Mouse (Mus musculus) liver, postnatal 0 days (tissue): ENCODE measurements around the gene Hes3. TPM values are rescaled to one million over a fixed set of nuclear protein-coding genes. Genes with fewer than 3 reads are reported as not detected.

Source experiments
- ATAC-seq: fragments of 200-750 bp; cut with Nextera tagmentation; 2 replicates; pipeline ENCODE4 v1.8.0; 2017; ENCODE audit warnings: mild to moderate bottlenecking, moderate library complexity
- DNase-seq: peaks from one replicate; pipeline ENCODE4 v3.0.0-alpha.2; 2016
- H3K27ac ChIP-seq: fragments of 300-500 bp; sonication (generic); 2 replicates; pipeline ENCODE4 v1.5.1; 2014; ENCODE audit warnings: antibody characterized with exemption, moderate library complexity, mild to moderate bottlenecking, low read depth
- H3K27me3 ChIP-seq: fragments of 300-500 bp; sonication (generic); 2 replicates; pipeline ENCODE4 v1.6.1; 2014; ENCODE audit warnings: low read length, control low read depth, mixed read lengths; ENCODE audit not compliant: insufficient read depth
- H3K36me3 ChIP-seq: fragments of 300-500 bp; sonication (generic); replicated peaks from 2 replicates; pipeline ENCODE4 v1.6.1; 2014; ENCODE audit warnings: mild to moderate bottlenecking, control low read depth, low read length, moderate library complexity, mixed read lengths; ENCODE audit not compliant: insufficient read depth
- H3K4me1 ChIP-seq: fragments of 300-500 bp; sonication (generic); 2 replicates; pipeline ENCODE4 v1.6.1; 2014; ENCODE audit warnings: antibody characterized with exemption, mild to moderate bottlenecking, control low read depth; ENCODE audit not compliant: insufficient read depth
- H3K4me2 ChIP-seq: fragments of 300-500 bp; sonication (generic); 2 replicates; pipeline ENCODE4 v1.6.1; 2014; ENCODE audit warnings: low read depth, mild to moderate bottlenecking, low read length, moderate library complexity, mixed read lengths
- H3K4me3 ChIP-seq: fragments of 300-500 bp; sonication (generic); 2 replicates; pipeline ENCODE4 v1.5.1; 2014; ENCODE audit warnings: low read depth, low read length
- H3K9ac ChIP-seq: fragments of 300-500 bp; sonication (generic); replicated peaks from 2 replicates; pipeline ENCODE4 v1.6.1; 2014; ENCODE audit warnings: mild to moderate bottlenecking, moderate library complexity
- H3K9me3 ChIP-seq: fragments of 300-500 bp; sonication (generic); 2 replicates; pipeline ENCODE4 v1.6.1; 2016; ENCODE audit warnings: mild to moderate bottlenecking, control low read depth, low read length, mixed read lengths
- CTCF ChIP-seq: sonication (generic); IDR thresholded peaks from 2 replicates; pipeline ENCODE4 v1.5.1; 2016; ENCODE audit warnings: antibody characterized with exemption, low read depth
- EP300 ChIP-seq: IDR thresholded peaks from 2 replicates; pipeline ENCODE4 v1.6.1; 2016; ENCODE audit warnings: antibody characterized with exemption, low read depth, mild to moderate bottlenecking
- WGBS: fragments of 180-500 bp; shearing (Covaris S2); extraction: QIAGEN DNeasy Blood & Tissue Kit; methylation state at CpG from one replicate; pipeline ENCODE4 v1.1.7; 2014; ENCODE audit not compliant: insufficient replicate concordance; 5-methylcytosine and 5-hydroxymethylcytosine counted together
- polyA plus RNA-seq: library from polyadenylated mRNA; unstranded; fragments of >200 nt; fragmentation: Nextera tagmentation; extraction: Ambion mirVana; gene quantifications from 2 replicates; pipeline ENCODE4 v1.2.1, GENCODE M21; 2015

Hes3 gene
- polyA plus RNA-seq, 1 experiment from 2014 or later = not detected

DNA sequence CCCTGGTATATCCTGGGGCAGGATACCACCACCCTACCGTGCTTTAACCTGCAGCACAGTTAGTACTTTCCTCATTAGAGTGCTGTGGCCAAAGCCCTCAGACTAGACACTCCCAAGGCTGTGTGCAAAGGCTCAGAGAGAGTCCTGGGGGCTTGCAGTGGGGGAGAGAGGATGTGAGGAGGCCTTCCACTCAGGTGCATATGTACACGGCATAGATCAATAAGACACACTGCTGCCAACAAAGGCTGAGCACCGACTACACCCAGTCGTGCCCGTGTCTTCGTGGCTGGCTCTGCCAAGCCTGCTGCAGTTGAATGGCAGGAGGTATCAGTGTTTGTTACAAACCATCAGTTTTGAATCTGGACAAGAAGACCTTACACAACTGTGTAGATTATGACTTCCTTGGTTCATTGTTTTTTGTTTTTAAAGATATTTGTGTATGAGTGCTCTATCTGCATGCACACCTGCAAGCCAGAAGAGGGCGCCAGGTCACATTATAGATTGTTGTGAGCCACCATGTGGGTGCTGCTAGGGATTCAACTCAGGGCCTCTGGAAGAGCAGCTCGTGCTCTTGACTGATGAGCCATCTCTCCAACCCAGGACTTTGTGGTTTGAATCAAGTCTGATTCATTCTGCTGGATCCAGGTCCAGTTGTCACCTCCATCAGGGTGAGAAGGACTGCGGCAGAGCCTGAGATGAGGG lies 26.4 kb downstream of the Hes3 start:
- Histone ChIP-seq H3K9me3 (no peaks in the 10 kb centered on the region), H3K4me1 (peaks cover 10% of the 10 kb centered on the region; the same call in 1 of the 2 replicates), H3K4me3 (no peak overlapping the region), H3K9ac (no peak overlapping the region), H3K36me3 (0 out of 2 replicates have a peak, but pooled peaks cover under 1% of the 10 kb centered on the region), H3K27ac (no peak overlapping the region), H3K4me2 (no peak overlapping the region), H3K27me3 (no peaks in the 10 kb centered on the region)
- TF ChIP-seq EP300 = no peak
- TF ChIP-seq CTCF = peak; percentile 59
- 83% methylated on average over 9 of the region's 9 CpGs for WGBS
- ATAC-seq (no peak), DNase-seq (no peak)

DNA sequence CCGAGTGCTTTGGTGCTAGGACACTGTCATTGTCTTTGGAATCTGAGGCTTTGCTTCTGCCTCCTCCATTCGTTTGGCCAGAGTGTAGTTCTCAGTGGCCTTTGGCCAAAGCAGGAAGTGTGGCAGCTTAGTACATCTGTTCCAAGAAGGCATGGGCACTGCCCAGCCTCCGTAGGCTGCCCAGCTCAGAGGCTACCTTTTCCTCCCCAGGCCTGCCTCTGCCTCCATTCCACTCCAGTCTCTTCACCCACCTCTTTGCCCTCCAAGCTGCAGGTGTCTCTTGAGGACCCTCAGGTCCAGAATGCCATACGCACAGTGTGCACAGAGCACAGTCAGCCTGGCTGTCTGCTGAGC lies 27.3 kb downstream of the Hes3 start:
- WGBS = 61% methylated on average over 4 of the region's 4 CpGs
- ATAC-seq = no peak
- H3K9ac ChIP-seq = peak overlapping the region; percentile 6; the same call in 1 of the 2 replicates

DNA sequence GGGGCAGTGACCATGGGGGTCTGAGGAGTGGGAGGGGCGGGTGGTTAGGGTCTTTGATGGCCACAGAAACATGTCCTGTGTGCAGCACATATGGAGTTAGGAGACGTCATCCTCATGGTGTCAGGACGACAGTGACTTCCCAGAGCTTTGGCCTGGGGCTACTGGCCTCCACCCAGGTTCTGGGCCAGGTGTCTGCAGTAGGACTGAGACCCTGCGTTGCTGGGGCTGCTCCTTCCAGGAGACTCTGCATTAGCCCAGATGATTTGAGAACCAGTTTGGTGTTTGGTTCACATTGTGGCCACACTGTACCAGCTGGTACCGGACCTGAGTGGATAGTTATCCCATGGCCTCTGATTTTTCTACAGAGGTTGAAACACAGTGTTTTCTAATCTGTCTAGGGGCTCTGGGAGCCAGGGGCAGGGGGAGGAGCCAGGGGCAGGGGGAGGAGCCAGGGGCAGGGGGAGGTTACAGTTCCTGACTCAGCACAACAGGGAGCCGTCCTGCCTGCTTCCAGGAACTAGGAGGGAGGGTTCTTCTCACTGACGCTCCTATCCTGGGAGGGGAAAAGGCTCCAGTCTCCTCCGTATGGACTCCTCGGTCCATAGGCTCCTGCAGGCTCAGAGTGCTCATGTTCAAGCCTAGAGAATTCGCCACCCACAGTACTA lies 27.8 kb downstream of the Hes3 start:
- peak; percentile 59 for DNase-seq
- H3K9ac ChIP-seq = no peak overlapping the region
- WGBS = 41% methylated on average over 10 of the region's 10 CpGs

More for the DNA sequence above, 27.3 kb downstream of the Hes3 start:
- Histone ChIP-seq H3K36me3 (0 out of 2 replicates have a peak, but pooled peaks cover 4% of the 10 kb centered on the region), H3K4me3 (no peak overlapping the region), H3K27ac (peak overlapping the region; percentile 39; the same call in 1 of the 2 replicates), H3K4me1 (peaks cover 10% of the 10 kb centered on the region; the same call in 1 of the 2 replicates), H3K9me3 (no peaks in the 10 kb centered on the region), H3K27me3 (no peaks in the 10 kb centered on the region), H3K4me2 (peak overlapping the region; percentile 18; the same call in 1 of the 2 replicates)
- no peak for DNase-seq
- TF ChIP-seq EP300 = no peak
- TF ChIP-seq CTCF = no peak

DNA sequence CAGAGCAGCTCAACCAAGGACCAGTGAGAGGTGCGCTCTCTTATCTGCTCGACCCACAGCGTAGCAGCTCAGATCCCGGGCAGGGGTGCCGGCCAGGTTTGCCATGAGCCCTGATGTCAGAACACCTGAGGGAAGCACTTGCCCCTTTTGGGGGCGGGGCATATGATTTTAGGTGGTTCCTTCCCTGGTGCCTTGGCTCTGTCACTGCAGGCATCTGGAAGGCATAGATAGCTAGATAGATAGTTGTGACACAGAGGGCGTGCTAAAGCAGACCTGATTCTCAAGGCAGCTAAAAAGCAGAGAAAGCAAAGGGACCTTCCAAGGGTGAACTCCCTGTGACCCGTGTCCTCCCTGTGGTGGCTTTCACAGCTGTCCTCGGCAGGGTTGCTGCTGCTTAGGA lies 28.4 kb downstream of the Hes3 start:
- 0 out of 2 replicates have a peak, but pooled peaks cover 4% of the 10 kb centered on the region for H3K36me3 ChIP-seq
- no peak overlapping the region for H3K9ac ChIP-seq
- no peaks in the 10 kb centered on the region for H3K9me3 ChIP-seq
- ATAC-seq (peak; percentile 63), DNase-seq (no peak)
- H3K4me1 ChIP-seq = peaks cover 10% of the 10 kb centered on the region; the same call in 1 of the 2 replicates
- H3K4me3 ChIP-seq = no peak overlapping the region
- no peaks in the 10 kb centered on the region for H3K27me3 ChIP-seq
- peak overlapping the region; percentile 42 for H3K4me2 ChIP-seq
- no peak for TF ChIP-seq EP300
- TF ChIP-seq CTCF = peak; percentile 5; the same call in 1 of the 2 replicates
- 62% methylated on average over 9 of the region's 9 CpGs for WGBS
- H3K27ac ChIP-seq = peak overlapping the region; percentile 64; the same call in 1 of the 2 replicates

More for the DNA sequence above, 27.8 kb downstream of the Hes3 start:
- Histone ChIP-seq H3K4me2 (peak overlapping the region; percentile 42), H3K4me1 (peaks cover 10% of the 10 kb centered on the region; the same call in 1 of the 2 replicates), H3K27ac (peak overlapping the region; percentile 64; the same call in 1 of the 2 replicates), H3K9me3 (no peaks in the 10 kb centered on the region), H3K36me3 (0 out of 2 replicates have a peak, but pooled peaks cover 4% of the 10 kb centered on the region), H3K27me3 (no peaks in the 10 kb centered on the region), H3K4me3 (no peak overlapping the region)
- peak; percentile 74 for ATAC-seq
- TF ChIP-seq CTCF = no peak
- TF ChIP-seq EP300 = no peak

DNA sequence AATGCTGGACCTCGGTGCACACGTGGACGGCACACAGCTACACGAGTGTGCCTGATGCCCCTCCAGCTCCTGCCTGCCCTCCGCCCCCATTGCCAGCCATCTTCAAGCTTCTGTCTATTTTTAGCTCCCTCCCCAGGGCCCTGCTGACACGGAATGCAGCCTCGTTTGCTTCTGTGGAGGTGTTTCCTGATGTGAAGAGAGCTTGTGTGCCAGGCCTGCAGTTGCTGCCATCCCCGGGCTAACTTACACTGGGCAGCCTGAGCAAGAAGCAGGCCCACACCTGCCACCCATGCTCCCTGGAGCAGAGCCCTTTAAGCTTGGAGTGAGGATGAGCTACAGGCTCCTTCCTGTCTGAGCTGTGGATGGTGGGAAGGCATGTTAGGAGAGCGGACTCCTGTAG lies 29.3 kb downstream of the Hes3 start:
- Histone ChIP-seq H3K9ac (no peak overlapping the region), H3K4me1 (peaks cover 14% of the 10 kb centered on the region; the same call in 1 of the 2 replicates), H3K36me3 (0 out of 2 replicates have a peak, but pooled peaks cover 4% of the 10 kb centered on the region), H3K27me3 (no peaks in the 10 kb centered on the region), H3K9me3 (no peaks in the 10 kb centered on the region), H3K27ac (no peak overlapping the region), H3K4me3 (no peak overlapping the region), H3K4me2 (no peak overlapping the region)
- ATAC-seq (no peak), DNase-seq (no peak)
- TF ChIP-seq CTCF (no peak), EP300 (no peak)
- 66% methylated on average over 9 of the region's 9 CpGs for WGBS

DNA sequence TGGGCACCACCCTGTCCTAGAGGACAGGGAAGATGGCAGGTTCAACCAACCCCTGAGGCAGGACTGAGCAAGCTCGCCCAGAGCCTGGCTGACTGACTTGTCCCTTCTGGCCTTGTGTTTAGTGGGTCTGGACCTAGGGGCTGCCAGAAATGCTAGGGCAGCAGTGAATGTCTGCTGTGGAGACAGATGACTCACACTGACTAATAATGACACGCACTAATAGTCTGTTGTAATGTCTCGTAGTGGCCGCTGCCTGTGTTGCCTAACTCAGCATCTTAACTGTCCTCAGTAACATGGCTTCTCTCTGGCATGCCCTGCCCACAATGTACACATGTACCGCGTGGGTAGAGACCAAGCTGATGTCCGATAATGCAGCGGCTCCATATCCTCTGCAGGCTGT lies 31.0 kb downstream of the Hes3 start:
- H3K4me2 ChIP-seq = no peak overlapping the region

More for the DNA sequence above, 31.0 kb downstream of the Hes3 start:
- 0 out of 2 replicates have a peak, but pooled peaks cover 4% of the 10 kb centered on the region for H3K36me3 ChIP-seq
- H3K27ac ChIP-seq = no peak overlapping the region
- H3K4me1 ChIP-seq = peaks cover 14% of the 10 kb centered on the region; the same call in 1 of the 2 replicates
- no peaks in the 10 kb centered on the region for H3K9me3 ChIP-seq
- no peak overlapping the region for H3K4me3 ChIP-seq
- no peak overlapping the region for H3K9ac ChIP-seq
- ATAC-seq = no peak
- H3K27me3 ChIP-seq = no peaks in the 10 kb centered on the region
- DNase-seq = no peak
- WGBS = 79% methylated on average over 8 of the region's 8 CpGs
- TF ChIP-seq EP300 (no peak), CTCF (no peak)
